Mouse (Mus musculus) adrenal gland, postnatal 36 days (tissue): ENCODE results near the gene Gm30191. TPM values are rescaled to one million over a fixed set of nuclear protein-coding genes. Genes with fewer than 3 reads are reported as not detected.

Experiments
- DNase-seq, 2 experiments: peaks; one replicate each; pipeline ENCODE4 v3.0.0; 2021; ENCODE audit warnings: mixed read lengths in 1 of 2
- long read RNA-seq, 2 experiments: library from polyadenylated mRNA; stranded (forward); transcript quantifications; one replicate each; pipeline ENCODE4 v2.0.0; 2021; ENCODE audit warnings: borderline sequencing depth in 2 of 2
- total RNA-seq, 2 experiments: library from RNA; stranded (reverse); gene quantifications; 2 replicates each; pipeline ENCODE4 v1.2.3; 2021

Gm30191 gene
- not detected for total RNA-seq
- long read RNA-seq, experiment 1 = 0 reads
- long read RNA-seq, experiment 2 = 0 reads

GRCm38 (mm10) chr4:134246719-134247258 is at the start of gene Gm30191:
TSS of gene Gm30191 (plus strand) at chr4:134246935.
- no peak for DNase-seq

GRCm38 (mm10) chr4:134199371-134199770 is 47.4 kb upstream of the Gm30191 start:
- no peak for DNase-seq

GRCm38 (mm10) chr4:134202904-134203303 is 43.8 kb upstream of the Gm30191 start, which contains the start of gene Gm7534:
TSS of gene Gm7534 (minus strand) at chr4:134203004.
- DNase-seq = no peak

- no peak for DNase-seq
These were observed 43.3 kb upstream of the Gm30191 start for GRCm38 (mm10) chr4:134203340-134203896.

- DNase-seq = peak; percentile 12
These were observed 40.2 kb upstream of the Gm30191 start for GRCm38 (mm10) chr4:134206488-134207053.

- no peak for DNase-seq
These were observed 23.7 kb upstream of the Gm30191 start for GRCm38 (mm10) chr4:134222793-134223600.

GRCm38 (mm10) chr4:134227194-134227593 is 19.5 kb upstream of the Gm30191 start, which contains the start of gene Catsper4:
TSS of gene Catsper4 (minus strand) at chr4:134227383.
- no peak for DNase-seq

- DNase-seq = no peak
These were observed 16.3 kb upstream of the Gm30191 start for GRCm38 (mm10) chr4:134230431-134230830.

GRCm38 (mm10) chr4:134234876-134235275 is 11.9 kb upstream of the Gm30191 start:
- DNase-seq = no peak

GRCm38 (mm10) chr4:134237582-134238278 is 9.0 kb upstream of the Gm30191 start:
- no peak for DNase-seq

- DNase-seq = peak; percentile 94 to 95
These were observed 8.5 kb upstream of the Gm30191 start, which contains the start of gene Cnksr1 for GRCm38 (mm10) chr4:134238279-134238651. TSS of gene Cnksr1 (minus strand) at chr4:134238399.

- DNase-seq = no peak
These were observed 8.0 kb upstream of the Gm30191 start for GRCm38 (mm10) chr4:134238686-134239085.

GRCm38 (mm10) chr4:134243516-134244250 is 3.1 kb upstream of the Gm30191 start, which contains the start of gene E130218I03Rik:
TSS of gene E130218I03Rik (plus strand) at chr4:134243662.
- no peak for DNase-seq

GRCm38 (mm10) chr4:134245148-134245843 is 1.4 kb upstream of the Gm30191 start, which contains the start of gene Zfp593:
TSS of gene Zfp593 (minus strand) at chr4:134245592.
- DNase-seq = peak; percentile 97 to 98

- no peak for DNase-seq
These were observed 479 bp upstream of the Gm30191 start for GRCm38 (mm10) chr4:134246256-134246655.

- DNase-seq = peak; percentile 76 to 87
These were observed 2.9 kb downstream of the Gm30191 start for GRCm38 (mm10) chr4:134249651-134250050.

GRCm38 (mm10) chr4:134250116-134250929 is 3.6 kb downstream of the Gm30191 start:
- no peak for DNase-seq

GRCm38 (mm10) chr4:134250930-134251240 is 4.2 kb downstream of the Gm30191 start:
- no peak for DNase-seq

- DNase-seq = peak; percentile 34 to 45
These were observed 4.8 kb downstream of the Gm30191 start for GRCm38 (mm10) chr4:134251241-134252130.
